Mouse (Mus musculus): Measurements from ENCODE around the gene St3gal2. TPM values are rescaled to one million over a fixed set of nuclear protein-coding genes. Genes with fewer than 3 reads are reported as not detected.
"Not testable (repeated sequence)": the region's sequence is repeated elsewhere in the genome, so short reads cannot be mapped to it uniquely, and the experiment has no call there.

Gene St3gal2
- polyA plus RNA-seq, 1 experiment from 2014 or later = 28.0 TPM

GRCm38 (mm10) chr8:110895254-110895653 is 24.5 kb upstream of the St3gal2 start:
- no peaks in the 10 kb centered on the region for H3K4me1 ChIP-seq
- no peak for ATAC-seq (replicated peaks)
- no peaks in the 10 kb centered on the region for H3K27me3 ChIP-seq (replicated peaks)
- H3K9me3 ChIP-seq = no peaks in the 10 kb centered on the region
- H3K27ac ChIP-seq = no peak overlapping the region
- no peak overlapping the region for H3K4me2 ChIP-seq
- H3K9ac ChIP-seq = no peak overlapping the region
- H3K4me3 ChIP-seq = no peak overlapping the region
- 0 out of 2 replicates have a peak, but pooled peaks cover 3% of the 10 kb centered on the region for H3K36me3 ChIP-seq (replicated peaks)
- WGBS = 88% methylated on average over 8 of the region's 9 CpGs

GRCm38 (mm10) chr8:110895812-110896211 is 23.9 kb upstream of the St3gal2 start:
- no peaks in the 10 kb centered on the region for H3K4me1 ChIP-seq
- H3K9ac ChIP-seq = no peak overlapping the region
- H3K36me3 ChIP-seq (replicated peaks) = 0 out of 2 replicates have a peak, but pooled peaks cover 3% of the 10 kb centered on the region
- H3K27ac ChIP-seq = no peak overlapping the region
- 89% methylated on average over 13 of the region's 13 CpGs for WGBS
- no peak overlapping the region for H3K4me2 ChIP-seq
- ATAC-seq (replicated peaks) = no peak
- no peak overlapping the region for H3K4me3 ChIP-seq
- H3K27me3 ChIP-seq (replicated peaks) = no peaks in the 10 kb centered on the region
- no peaks in the 10 kb centered on the region for H3K9me3 ChIP-seq

DNA sequence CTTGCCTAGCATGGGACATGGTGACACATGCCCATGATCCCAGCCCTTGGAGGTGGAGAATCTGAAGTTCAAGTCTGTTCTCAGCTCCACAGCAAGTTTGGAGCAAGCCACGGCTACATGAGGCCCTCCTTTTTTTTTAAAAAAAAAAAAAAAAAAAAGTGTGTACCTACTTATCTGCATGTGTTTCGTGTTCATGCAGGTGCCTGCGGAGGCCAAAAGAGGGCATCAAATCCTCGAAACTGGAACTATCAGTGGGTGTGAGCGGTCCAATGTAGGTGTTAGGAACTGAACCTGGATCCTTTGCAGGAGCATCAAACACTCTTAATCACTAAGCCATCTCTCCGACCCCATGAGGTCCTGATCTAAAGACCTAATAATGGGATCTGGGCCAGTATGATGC is 22.2 kb upstream of the St3gal2 start:
- H3K4me3 ChIP-seq = no peak overlapping the region

GRCm38 (mm10) chr8:110901056-110901455 is 18.7 kb upstream of the St3gal2 start:
- 93% methylated on average over 3 of the region's 3 CpGs for WGBS

More for the DNA sequence above, 22.2 kb upstream of the St3gal2 start:
- WGBS = 92% methylated on average over 6 of the region's 6 CpGs
- Histone ChIP-seq H3K9me3 (no peaks in the 10 kb centered on the region), H3K27me3 (replicated peaks) (no peaks in the 10 kb centered on the region), H3K4me1 (peaks cover 3% of the 10 kb centered on the region; the same call in 1 of the 2 replicates), H3K27ac (no peak overlapping the region), H3K36me3 (replicated peaks) (0 out of 2 replicates have a peak, but pooled peaks cover 3% of the 10 kb centered on the region), H3K4me2 (no peak overlapping the region), H3K9ac (no peak overlapping the region)
- ATAC-seq (replicated peaks) = no peak

DNA sequence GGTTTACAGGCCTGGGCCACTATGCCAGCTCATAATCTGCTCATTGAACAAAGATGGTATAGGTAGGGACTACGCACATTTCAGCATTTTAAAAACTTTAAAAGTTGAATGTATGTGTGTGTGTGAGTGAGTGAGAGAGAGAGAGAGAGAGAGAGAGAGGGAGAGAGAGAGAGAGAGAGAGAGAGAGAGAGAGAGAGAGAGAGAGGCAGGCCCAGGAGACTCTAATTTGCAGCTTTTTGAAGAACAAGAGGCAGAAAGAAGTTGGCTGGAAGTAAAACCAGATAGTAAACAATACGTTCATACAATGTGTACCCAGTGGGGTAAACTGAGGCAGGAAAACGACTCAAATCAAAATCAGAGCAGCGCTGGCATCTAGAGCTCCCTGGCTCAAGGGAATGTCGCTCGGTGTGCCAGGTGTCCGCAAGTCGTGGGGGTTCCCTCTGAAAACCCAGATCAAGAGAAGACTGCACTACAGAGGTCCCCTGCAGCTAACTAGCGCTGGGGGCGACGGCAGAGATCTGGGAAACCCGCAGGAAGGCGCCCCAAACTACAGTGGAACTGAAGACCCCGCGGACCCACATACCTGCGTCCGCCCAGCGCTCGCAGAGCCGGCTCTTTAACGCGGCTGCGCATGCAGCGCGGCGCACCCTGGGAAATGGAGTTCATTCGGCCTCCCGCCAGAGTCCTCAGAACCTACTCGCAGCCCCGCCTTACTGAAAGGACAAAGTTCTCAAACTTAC is 17.7 kb upstream of the St3gal2 start, which contains the start of gene Fuk:
Gene Fuk, minus strand, starts transcription at position 650 of the 740 bp plus-strand sequence.
- Histone ChIP-seq H3K9ac (peak within 1 kb of the TSS; percentile 56), H3K4me2 (peak within 1 kb of the TSS; percentile 55), H3K36me3 (replicated peaks) (0 out of 2 replicates have a peak, but pooled peaks cover 3% of the 10 kb centered on the region), H3K9me3 (no peaks in the 10 kb centered on the region), H3K4me3 (peak within 1 kb of the TSS; percentile 57), H3K27ac (no peak within 1 kb of the TSS), H3K4me1 (peaks cover 3% of the 10 kb centered on the region; the same call in 1 of the 2 replicates), H3K27me3 (replicated peaks) (no peaks in the 10 kb centered on the region)
- WGBS = 3% methylated on average over 30 of the region's 30 CpGs
- ATAC-seq (replicated peaks) = peak; percentile 95

More at GRCm38 (mm10) chr8:110901056-110901455, 18.7 kb upstream of the St3gal2 start:
- Histone ChIP-seq H3K36me3 (replicated peaks) (0 out of 2 replicates have a peak, but pooled peaks cover 3% of the 10 kb centered on the region), H3K4me2 (no peak overlapping the region), H3K27ac (no peak overlapping the region), H3K4me3 (no peak overlapping the region), H3K9me3 (no peaks in the 10 kb centered on the region), H3K9ac (no peak overlapping the region), H3K4me1 (peaks cover 3% of the 10 kb centered on the region; the same call in 1 of the 2 replicates), H3K27me3 (replicated peaks) (no peaks in the 10 kb centered on the region)
- no peak for ATAC-seq (replicated peaks)

GRCm38 (mm10) chr8:110902579-110902965 is 17.1 kb upstream of the St3gal2 start:
- H3K27me3 ChIP-seq (replicated peaks) = no peaks in the 10 kb centered on the region
- 62% methylated on average over 2 of the region's 2 CpGs for WGBS
- peak; percentile 60; the same call in 1 of the 2 replicates for ATAC-seq (replicated peaks)
- H3K4me2 ChIP-seq = no peak overlapping the region
- H3K9me3 ChIP-seq = no peaks in the 10 kb centered on the region
- H3K27ac ChIP-seq = no peak overlapping the region
- H3K36me3 ChIP-seq (replicated peaks) = 0 out of 2 replicates have a peak, but pooled peaks cover 3% of the 10 kb centered on the region
- H3K9ac ChIP-seq = no peak overlapping the region
- peak overlapping the region; percentile 57; the same call in 1 of the 2 replicates for H3K4me3 ChIP-seq
- peaks cover 3% of the 10 kb centered on the region; the same call in 1 of the 2 replicates for H3K4me1 ChIP-seq

DNA sequence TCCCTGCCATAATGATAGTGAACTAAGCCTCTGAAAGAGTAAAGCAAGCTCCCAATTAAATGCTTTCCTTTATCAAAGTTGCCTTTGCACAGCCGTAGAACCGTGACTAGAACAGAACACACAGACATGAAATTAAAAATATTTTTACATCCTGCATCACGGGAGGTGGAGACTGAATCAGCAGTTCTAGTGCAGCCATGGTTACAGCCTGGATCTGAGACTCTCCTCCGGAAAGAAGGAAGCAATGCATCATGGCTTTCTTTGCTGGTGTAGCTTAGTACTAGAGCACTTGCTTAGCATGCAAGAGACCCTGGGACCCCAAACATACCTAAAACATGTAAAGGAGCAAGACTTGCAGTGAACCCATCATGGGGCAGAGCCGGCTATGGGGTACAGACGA is 14.3 kb upstream of the St3gal2 start:
- Histone ChIP-seq H3K4me1 (peaks cover 3% of the 10 kb centered on the region; the same call in 1 of the 2 replicates), H3K9ac (no peak overlapping the region), H3K4me3 (no peak overlapping the region), H3K36me3 (replicated peaks) (no peaks in the 10 kb centered on the region), H3K4me2 (no peak overlapping the region), H3K27me3 (replicated peaks) (no peaks in the 10 kb centered on the region), H3K9me3 (no peaks in the 10 kb centered on the region), H3K27ac (no peak overlapping the region)
- no peak for ATAC-seq (replicated peaks)
- WGBS = 90% methylated on average over 6 of the region's 6 CpGs

DNA sequence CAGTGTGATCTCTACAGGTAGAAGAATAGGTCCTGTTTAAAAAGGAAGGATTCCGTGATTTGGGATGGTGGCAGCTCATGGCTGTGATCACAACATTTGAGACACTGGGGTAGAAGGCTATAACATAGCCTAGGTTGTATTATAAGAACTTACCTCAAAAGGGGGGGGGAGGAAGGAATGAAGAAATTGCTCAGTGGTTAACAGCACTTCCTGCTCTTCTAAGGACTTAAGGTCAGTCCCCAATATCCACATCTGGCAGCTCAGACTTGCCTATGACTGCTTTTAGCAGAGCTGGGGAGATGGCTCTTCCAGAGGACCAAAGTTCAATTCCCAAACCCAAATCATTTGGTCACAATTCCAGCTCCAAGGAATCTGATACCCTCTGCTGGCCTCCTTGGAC is 13.0 kb upstream of the St3gal2 start:
- H3K27ac ChIP-seq = no peak overlapping the region
- H3K4me1 ChIP-seq = peaks cover under 1% of the 10 kb centered on the region; the same call in 1 of the 2 replicates
- no peak overlapping the region for H3K4me2 ChIP-seq
- H3K4me3 ChIP-seq = no peak overlapping the region
- H3K36me3 ChIP-seq (replicated peaks) = no peaks in the 10 kb centered on the region
- H3K9ac ChIP-seq = no peak overlapping the region
- no peaks in the 10 kb centered on the region for H3K27me3 ChIP-seq (replicated peaks)
- no peak for ATAC-seq (replicated peaks)
- WGBS = 97% methylated on average over 1 of the region's 1 CpGs
- H3K9me3 ChIP-seq = no peaks in the 10 kb centered on the region

DNA sequence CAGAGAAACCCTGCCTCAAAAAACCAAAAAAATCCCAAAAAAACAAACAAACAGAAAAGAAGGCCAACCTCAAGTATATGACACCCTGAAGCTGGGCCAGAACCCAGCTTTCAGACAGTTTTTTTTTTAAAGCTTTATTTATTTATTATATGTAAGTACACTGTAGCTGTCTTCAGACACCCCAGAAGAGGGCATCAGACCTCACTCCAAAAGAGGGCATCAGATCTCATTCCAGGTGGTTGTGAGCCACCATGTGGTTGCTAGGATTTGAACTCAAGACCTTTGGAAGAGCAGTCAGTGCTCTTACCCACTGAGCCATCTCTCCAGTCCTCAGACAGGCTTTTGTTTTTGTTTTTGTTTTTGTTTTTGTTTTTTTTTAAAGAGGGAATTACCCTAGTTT is 9.9 kb upstream of the St3gal2 start:
- H3K27me3 ChIP-seq (replicated peaks); H3K9ac ChIP-seq; H3K4me2 ChIP-seq; H3K4me3 ChIP-seq; H3K36me3 ChIP-seq (replicated peaks); H3K4me1 ChIP-seq; ATAC-seq (replicated peaks); H3K27ac ChIP-seq; H3K9me3 ChIP-seq: not testable (repeated sequence)

DNA sequence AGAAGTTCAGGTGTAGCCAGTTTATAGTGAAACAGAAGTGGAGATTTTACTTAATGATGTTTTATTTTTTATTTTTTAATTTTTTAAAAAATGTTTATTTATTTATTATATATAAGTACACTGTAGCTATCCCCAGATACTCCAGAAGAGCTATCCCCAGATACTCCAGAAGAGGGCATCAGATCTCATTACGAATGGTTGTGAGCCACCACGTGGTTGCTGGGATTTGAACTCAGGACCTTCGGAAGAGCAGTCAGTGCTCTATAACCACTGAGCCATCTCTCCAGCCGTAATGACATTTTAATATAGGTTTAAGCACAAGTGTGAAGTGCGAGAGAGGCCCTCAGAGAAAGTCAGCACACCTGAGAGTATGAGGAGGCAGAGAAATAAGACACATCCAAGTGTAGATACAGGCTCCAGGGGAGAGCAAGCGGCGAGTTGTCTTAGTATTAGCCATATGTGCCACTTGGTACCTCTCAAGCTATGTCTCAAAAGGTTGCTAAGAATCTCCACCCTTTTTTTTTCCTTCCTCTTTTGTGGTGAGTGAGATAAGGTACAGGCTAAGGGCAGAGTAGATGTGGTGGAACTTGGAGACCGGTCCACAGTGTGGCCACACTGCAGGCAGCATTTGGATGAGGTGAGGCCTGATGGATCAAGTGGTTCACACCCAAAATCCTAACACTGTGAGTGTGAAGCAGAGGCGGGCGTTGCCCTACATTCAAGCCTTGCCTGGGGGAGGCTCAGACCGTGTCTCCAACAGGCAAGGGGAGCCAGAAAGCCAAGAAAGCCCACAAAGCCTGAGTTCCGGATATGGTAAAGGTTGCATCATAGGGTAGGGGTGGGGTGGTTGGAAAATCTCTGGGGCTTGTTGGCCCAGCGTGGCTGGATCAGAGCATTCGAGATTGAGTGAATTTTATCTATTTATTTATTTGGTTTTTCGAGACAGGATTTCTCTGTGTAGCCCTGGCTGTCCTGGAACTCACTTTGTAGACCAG is 7.8 kb upstream of the St3gal2 start:
- Histone ChIP-seq H3K36me3 (replicated peaks) (no peaks in the 10 kb centered on the region), H3K4me3 (no peak overlapping the region), H3K4me1 (no peaks in the 10 kb centered on the region), H3K4me2 (no peak overlapping the region), H3K27me3 (replicated peaks) (no peaks in the 10 kb centered on the region), H3K27ac (no peak overlapping the region), H3K9ac (no peak overlapping the region), H3K9me3 (no peaks in the 10 kb centered on the region)
- ATAC-seq (replicated peaks) = no peak
- WGBS = 85% methylated on average over 15 of the region's 15 CpGs

DNA sequence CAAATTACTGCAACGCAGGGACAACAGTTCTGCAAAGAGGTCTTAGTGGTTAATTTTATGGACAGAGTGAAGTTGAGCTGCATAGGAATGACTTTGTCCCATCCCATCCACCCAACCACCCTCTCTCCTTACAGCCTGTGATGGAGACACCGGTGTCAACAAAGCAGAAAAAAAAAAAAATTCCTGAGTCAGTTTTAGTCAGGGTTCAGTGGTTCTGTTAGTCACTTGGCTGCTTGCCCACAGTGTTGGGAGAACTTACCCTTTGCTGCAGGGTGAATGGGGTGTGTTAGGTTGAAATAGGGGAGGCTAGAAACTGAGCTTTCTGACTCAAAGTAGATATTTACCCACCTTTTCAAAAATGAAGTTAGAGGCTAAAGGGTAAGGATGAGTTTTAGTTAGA is 2.3 kb upstream of the St3gal2 start:
- Histone ChIP-seq H3K27me3 (replicated peaks) (no peaks in the 10 kb centered on the region), H3K4me2 (no peak overlapping the region), H3K4me3 (no peak overlapping the region), H3K9ac (no peak overlapping the region), H3K36me3 (replicated peaks) (no peaks in the 10 kb centered on the region), H3K9me3 (no peaks in the 10 kb centered on the region), H3K4me1 (peaks cover 26% of the 10 kb centered on the region), H3K27ac (no peak overlapping the region)
- WGBS = 54% methylated on average over 2 of the region's 2 CpGs
- no peak for ATAC-seq (replicated peaks)

GRCm38 (mm10) chr8:110918027-110918426 is 1.7 kb upstream of the St3gal2 start:
- Histone ChIP-seq H3K27me3 (replicated peaks) (no peaks in the 10 kb centered on the region), H3K4me3 (no peak overlapping the region), H3K9me3 (no peaks in the 10 kb centered on the region), H3K27ac (no peak overlapping the region), H3K4me2 (no peak overlapping the region), H3K4me1 (peaks cover 30% of the 10 kb centered on the region), H3K36me3 (replicated peaks) (no peaks in the 10 kb centered on the region), H3K9ac (no peak overlapping the region)
- WGBS = 84% methylated on average over 11 of the region's 11 CpGs
- no peak for ATAC-seq (replicated peaks)

Measured in midbrain, embryonic 15.5 days (tissue).